Mouse (Mus musculus) hindbrain, embryonic 14.5 days (tissue): Measurements from ENCODE around the gene Pla2g3. TPM values are rescaled to one million over a fixed set of nuclear protein-coding genes. Genes with fewer than 3 reads are reported as not detected.

Experiments
- ATAC-seq: fragments of 200-750 bp; cut with Nextera tagmentation; 2 replicates; pipeline ENCODE4 v1.8.0; 2017; ENCODE audit warnings: moderate number of reproducible peaks, mild to moderate bottlenecking, moderate TSS enrichment, moderate library complexity; ENCODE audit not compliant: low FRiP score
- DNase-seq: peaks from one replicate; pipeline ENCODE4 v3.0.0-alpha.2; 2015; ENCODE audit warnings: low spot score
- H3K27ac ChIP-seq: fragments of 300-500 bp; sonication (generic); 2 replicates; pipeline ENCODE4 v1.5.1; 2014; ENCODE audit warnings: mild to moderate bottlenecking, moderate library complexity
- H3K27me3 ChIP-seq: fragments of 300-500 bp; sonication (generic); 2 replicates; pipeline ENCODE4 v1.6.1; 2014; ENCODE audit warnings: mild to moderate bottlenecking, low read length, mixed read lengths; ENCODE audit not compliant: control insufficient read depth, insufficient read depth
- H3K36me3 ChIP-seq: fragments of 300-500 bp; sonication (generic); replicated peaks from 2 replicates; pipeline ENCODE4 v1.6.1; 2014; ENCODE audit not compliant: control insufficient read depth, insufficient read depth
- H3K4me1 ChIP-seq: fragments of 300-500 bp; sonication (generic); replicated peaks from 2 replicates; pipeline ENCODE4 v1.6.1; 2014; ENCODE audit warnings: antibody characterized with exemption, low read length, mixed read lengths; ENCODE audit not compliant: control insufficient read depth, insufficient read depth
- H3K4me2 ChIP-seq: fragments of 300-500 bp; sonication (generic); replicated peaks from 2 replicates; pipeline ENCODE4 v1.6.1; 2014; ENCODE audit warnings: mild to moderate bottlenecking, moderate library complexity
- H3K4me3 ChIP-seq: fragments of 300-500 bp; sonication (generic); replicated peaks from 2 replicates; pipeline ENCODE4 v1.5.1; 2014; ENCODE audit warnings: mild to moderate bottlenecking, low read length
- H3K9ac ChIP-seq: fragments of 300-500 bp; sonication (generic); 2 replicates; pipeline ENCODE4 v1.6.1; 2014
- H3K9me3 ChIP-seq: fragments of 300-500 bp; sonication (generic); 2 replicates; pipeline ENCODE4 v1.6.1; 2016; ENCODE audit warnings: low read length; ENCODE audit not compliant: control insufficient read depth
- WGBS: fragments of 180-500 bp; shearing (Covaris S2); extraction: QIAGEN DNeasy Blood & Tissue Kit; methylation state at CpG from one replicate; pipeline ENCODE4 v1.1.7; 2014; 5-methylcytosine and 5-hydroxymethylcytosine counted together
- polyA plus RNA-seq: library from polyadenylated mRNA; unstranded; fragments of >200 nt; fragmentation: Nextera tagmentation; extraction: Ambion mirVana; gene quantifications from 2 replicates; pipeline ENCODE4 v1.2.1, GENCODE M21; 2014

Gene Pla2g3
- polyA plus RNA-seq, 1 experiment from 2014 or later: 0.67 TPM

- no peak overlapping the region for H3K9ac ChIP-seq
- H3K27me3 ChIP-seq: peaks cover 27% of the 10 kb centered on the region
- H3K36me3 ChIP-seq: no peaks in the 10 kb centered on the region
- no peak for ATAC-seq
- H3K4me3 ChIP-seq: no peak overlapping the region; the same call in 1 of the 2 replicates
- H3K9me3 ChIP-seq: no peaks in the 10 kb centered on the region
- peaks cover 24% of the 10 kb centered on the region for H3K4me1 ChIP-seq
- WGBS: 68% methylated on average over 4 of the region's 4 CpGs
- H3K4me2 ChIP-seq: peak overlapping the region; percentile 82
- DNase-seq: no peak
- H3K27ac ChIP-seq: no peak overlapping the region
Observed at GRCm38 (mm10) chr11:3515637-3516036, 27.6 kb downstream of the Pla2g3 start.

- Histone ChIP-seq H3K9ac (no peak overlapping the region), H3K27ac (no peak overlapping the region), H3K9me3 (no peaks in the 10 kb centered on the region), H3K4me1 (peaks cover 24% of the 10 kb centered on the region), H3K4me3 (no peak overlapping the region), H3K27me3 (peaks cover 27% of the 10 kb centered on the region), H3K36me3 (no peaks in the 10 kb centered on the region), H3K4me2 (peak overlapping the region; percentile 82)
- DNase-seq (no peak), ATAC-seq (no peak)
- 84% methylated on average over 5 of the region's 5 CpGs for WGBS
Observed at GRCm38 (mm10) chr11:3516121-3516520, 28.0 kb downstream of the Pla2g3 start.

- peaks cover 27% of the 10 kb centered on the region for H3K27me3 ChIP-seq
- 2% methylated on average over 50 of the region's 50 CpGs for WGBS
- ATAC-seq (no peak), DNase-seq (no peak)
- no peaks in the 10 kb centered on the region for H3K36me3 ChIP-seq
- H3K9ac ChIP-seq: peak overlapping the region; percentile 55
- peak overlapping the region; percentile 38 for H3K4me3 ChIP-seq
- H3K27ac ChIP-seq: no peak overlapping the region
- no peaks in the 10 kb centered on the region for H3K9me3 ChIP-seq
- peaks cover 24% of the 10 kb centered on the region for H3K4me1 ChIP-seq
- peak overlapping the region; percentile 82 for H3K4me2 ChIP-seq
Observed at GRCm38 (mm10) chr11:3516859-3517845, 29.1 kb downstream of the Pla2g3 start.

- Histone ChIP-seq H3K36me3 (no peaks in the 10 kb centered on the region), H3K27ac (no peak overlapping the region), H3K27me3 (peaks cover 27% of the 10 kb centered on the region), H3K9ac (no peak overlapping the region), H3K9me3 (no peaks in the 10 kb centered on the region), H3K4me1 (peaks cover 24% of the 10 kb centered on the region), H3K4me3 (peak overlapping the region; percentile 38), H3K4me2 (peak overlapping the region; percentile 82)
- ATAC-seq: no peak
- 56% methylated on average over 13 of the region's 13 CpGs for WGBS
- DNase-seq: no peak
Observed at GRCm38 (mm10) chr11:3517846-3518732, 30.0 kb downstream of the Pla2g3 start.

GRCm38 (mm10) chr11:3519051-3519726, 31.1 kb downstream of the Pla2g3 start:
- Histone ChIP-seq H3K4me3 (no peak overlapping the region), H3K27ac (no peak overlapping the region), H3K27me3 (peaks cover 27% of the 10 kb centered on the region), H3K4me2 (no peak overlapping the region), H3K4me1 (peaks cover 24% of the 10 kb centered on the region), H3K36me3 (no peaks in the 10 kb centered on the region), H3K9ac (no peak overlapping the region), H3K9me3 (no peaks in the 10 kb centered on the region)
- ATAC-seq (no peak), DNase-seq (no peak)
- 78% methylated on average over 4 of the region's 4 CpGs for WGBS

GRCm38 (mm10) chr11:3519756-3520398, 31.8 kb downstream of the Pla2g3 start:
- Histone ChIP-seq H3K9ac (no peak overlapping the region), H3K4me2 (no peak overlapping the region), H3K4me3 (no peak overlapping the region), H3K27ac (no peak overlapping the region), H3K27me3 (peaks cover 27% of the 10 kb centered on the region), H3K9me3 (no peaks in the 10 kb centered on the region), H3K36me3 (no peaks in the 10 kb centered on the region), H3K4me1 (peaks cover 20% of the 10 kb centered on the region)
- ATAC-seq: no peak
- WGBS: 85% methylated on average over 11 of the region's 11 CpGs
- DNase-seq: no peak

GRCm38 (mm10) chr11:3520919-3521318, 32.8 kb downstream of the Pla2g3 start:
- peaks cover 11% of the 10 kb centered on the region for H3K4me1 ChIP-seq
- peaks cover 21% of the 10 kb centered on the region for H3K27me3 ChIP-seq
- H3K9me3 ChIP-seq: no peaks in the 10 kb centered on the region
- no peak for DNase-seq
- H3K9ac ChIP-seq: no peak overlapping the region
- H3K36me3 ChIP-seq: no peaks in the 10 kb centered on the region
- no peak for ATAC-seq
- WGBS: 74% methylated on average over 14 of the region's 14 CpGs
- H3K27ac ChIP-seq: no peak overlapping the region
- no peak overlapping the region for H3K4me3 ChIP-seq
- no peak overlapping the region for H3K4me2 ChIP-seq

- Histone ChIP-seq H3K27ac (no peak overlapping the region), H3K4me3 (no peak overlapping the region), H3K36me3 (0 out of 2 replicates have a peak, but pooled peaks cover 3% of the 10 kb centered on the region), H3K9me3 (no peaks in the 10 kb centered on the region), H3K9ac (no peak overlapping the region), H3K27me3 (peaks cover 14% of the 10 kb centered on the region), H3K4me2 (no peak overlapping the region), H3K4me1 (peaks cover 11% of the 10 kb centered on the region)
- 93% methylated on average over 23 of the region's 23 CpGs for WGBS
- DNase-seq (no peak), ATAC-seq (no peak)
Observed at GRCm38 (mm10) chr11:3521339-3522224, 33.5 kb downstream of the Pla2g3 start.
